Mouse (Mus musculus): ENCODE measurements at regions not wholly inside any gene's neighbourhood (a gene's known extent, or its start where the extent isn't known, plus 50 kb on each side); places are given as distances from the start of the nearest gene placed in this dataset.

DNA sequence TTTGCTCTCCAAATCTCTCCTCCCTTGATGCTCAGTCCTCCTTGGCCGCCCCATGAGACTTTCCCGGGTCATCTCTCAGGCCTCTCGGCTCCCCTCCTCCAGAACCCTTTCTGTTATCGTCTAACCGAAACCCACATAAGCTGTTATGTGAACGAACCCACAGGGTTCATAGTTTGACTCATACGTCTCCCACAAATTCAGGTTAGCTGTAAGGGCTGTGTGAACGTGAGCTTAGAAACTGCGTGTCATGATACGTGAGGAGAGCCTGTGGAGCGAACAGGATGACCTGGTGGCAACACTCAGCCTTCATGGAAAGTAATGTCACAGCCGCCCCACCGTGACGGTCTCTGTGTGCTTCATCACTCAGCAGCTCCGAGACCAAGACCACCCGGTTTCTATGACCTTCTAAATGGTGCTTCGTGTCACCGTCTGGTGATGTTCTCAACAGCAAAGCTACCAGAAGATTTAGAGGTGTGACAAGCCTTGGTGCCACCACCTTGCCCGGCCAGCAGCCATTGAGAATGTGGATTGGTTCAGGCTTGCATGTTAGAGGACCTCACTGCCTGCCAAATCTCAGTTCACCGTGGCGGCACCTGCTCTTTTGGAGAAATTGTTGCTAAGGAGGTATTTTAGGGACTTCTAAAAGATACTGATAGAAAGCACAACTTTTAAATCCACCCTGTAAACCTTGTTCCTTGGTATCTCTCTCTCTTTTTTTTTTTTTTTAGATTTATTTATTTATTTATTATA is 107.4 kb downstream of the Ets2 start:
- DNase-seq = no peak

DNA sequence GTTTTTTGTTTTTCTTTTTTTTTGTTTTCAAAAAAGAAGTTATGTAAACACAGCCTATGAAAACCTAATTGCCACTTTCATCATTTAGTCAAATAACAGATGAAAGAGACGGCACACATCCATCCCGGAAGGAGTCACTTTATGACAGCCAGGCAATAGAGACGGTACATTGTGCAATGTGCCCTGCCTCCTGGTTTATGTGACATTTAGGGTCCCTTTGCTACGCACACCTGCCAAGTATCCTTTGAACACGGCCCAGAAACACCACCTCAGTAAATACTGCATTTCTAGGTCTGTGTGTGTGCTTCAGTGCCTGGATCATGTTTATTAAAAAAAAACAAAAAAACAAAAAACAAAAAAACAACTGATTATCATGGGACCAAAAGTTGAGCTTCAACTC is 104.6 kb downstream of the Ets2 start:
- DNase-seq = no peak

DNA sequence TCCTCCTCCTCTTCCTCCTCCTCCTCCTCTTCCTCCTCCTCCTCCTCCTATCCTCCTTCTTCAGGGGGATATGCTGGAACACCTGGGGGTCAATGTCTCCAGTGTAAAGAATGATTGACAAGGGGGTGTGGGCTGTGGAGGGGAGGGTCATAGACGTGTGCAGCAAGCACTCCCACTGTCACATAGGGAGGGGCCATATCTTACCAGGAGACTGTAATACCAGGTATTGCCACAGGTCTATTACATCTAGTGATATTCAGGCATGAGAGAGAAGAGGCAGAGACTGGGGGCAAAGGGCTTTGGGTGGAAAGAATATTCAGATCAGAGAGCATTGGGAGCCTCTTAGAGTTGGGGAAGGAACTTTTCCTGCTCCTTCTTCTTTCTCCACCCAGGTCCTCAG is 102.3 kb downstream of the Ets2 start:
- no peak for DNase-seq

DNA sequence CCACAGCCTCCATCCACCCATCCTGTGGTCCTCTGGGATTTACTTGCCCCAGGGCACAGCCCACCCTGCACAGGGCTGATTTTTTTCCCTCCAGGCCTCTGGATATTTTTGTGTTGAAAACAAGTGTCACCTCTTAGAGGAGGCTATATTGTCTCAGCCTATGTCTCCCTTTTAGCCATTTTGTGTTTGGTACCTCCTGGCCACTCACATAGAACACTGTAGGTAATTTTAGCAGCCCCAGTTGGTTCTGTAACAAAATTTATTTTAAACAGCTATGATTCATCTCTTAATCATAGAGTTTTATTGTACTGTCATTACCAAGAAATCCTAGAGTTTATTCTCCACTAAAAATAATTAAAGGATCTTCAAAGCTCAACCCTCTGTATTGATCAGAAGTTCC is 100.8 kb downstream of the Ets2 start:
- DNase-seq = no peak

DNA sequence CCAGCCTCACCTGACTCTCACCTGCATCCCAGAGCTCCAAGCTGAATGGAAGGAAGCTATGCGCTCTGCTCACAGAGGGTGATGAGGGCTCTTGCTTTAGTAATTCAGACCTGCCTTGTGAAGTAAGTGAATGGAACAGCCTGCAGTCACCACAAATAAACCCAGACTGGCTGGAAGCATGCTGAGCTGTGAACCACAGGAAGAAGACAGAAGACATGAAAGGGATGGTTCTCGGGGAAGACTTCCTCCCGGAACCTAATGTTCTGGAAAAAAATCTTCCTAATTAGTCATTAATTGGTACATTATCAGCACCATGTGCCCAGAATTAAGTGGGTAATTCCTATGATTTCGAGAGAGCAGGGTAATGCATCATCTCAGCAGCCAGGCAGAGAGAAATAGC is 100.3 kb downstream of the Ets2 start:
- DNase-seq = peak; percentile 43

DNA sequence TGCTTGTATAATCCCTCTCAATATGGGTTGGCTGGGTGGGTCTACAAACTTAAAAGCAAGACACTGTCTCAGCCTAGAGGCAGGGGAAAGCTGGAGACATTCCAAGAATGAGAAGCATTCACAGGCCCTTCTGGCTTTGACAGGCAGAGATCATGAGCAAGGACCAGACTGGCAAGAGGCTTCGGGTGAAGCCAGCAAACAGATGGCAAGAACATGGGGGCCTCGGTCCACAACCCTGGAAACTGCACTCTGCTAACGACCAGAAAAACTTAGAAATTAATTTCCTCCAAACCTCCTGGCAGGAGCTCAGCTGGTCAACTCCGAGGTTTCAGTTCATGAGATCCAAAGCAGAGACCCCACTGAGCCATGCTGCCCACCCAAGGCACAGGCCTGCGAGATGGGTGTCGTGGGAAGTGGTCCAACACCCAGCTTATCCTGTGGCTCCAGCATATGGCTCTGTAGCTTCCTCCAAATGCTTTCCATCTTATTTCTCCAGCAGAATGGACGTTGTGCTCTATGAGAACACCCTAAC is 99.1 kb downstream of the Ets2 start:
- peak; percentile 88 for DNase-seq

DNA sequence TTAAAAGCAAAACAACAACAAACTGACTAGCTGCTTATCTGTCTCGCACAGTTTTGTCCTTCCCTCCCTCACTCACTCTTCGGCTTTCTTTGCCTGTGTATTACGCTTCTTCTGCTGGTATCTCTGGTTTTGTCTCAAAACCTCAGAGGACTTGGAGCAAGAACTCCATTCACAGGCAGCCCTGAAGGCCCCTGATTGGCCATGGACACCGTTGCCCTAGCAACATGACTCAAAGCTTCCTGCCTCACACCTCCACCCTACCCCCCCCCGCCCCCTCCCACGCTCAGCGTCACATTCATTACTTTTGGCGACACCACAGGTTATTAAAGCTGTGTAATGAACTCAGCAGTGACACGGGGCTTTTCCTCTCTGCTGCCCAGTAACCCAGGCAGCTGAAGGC is 96.7 kb downstream of the Ets2 start:
- no peak for DNase-seq

DNA sequence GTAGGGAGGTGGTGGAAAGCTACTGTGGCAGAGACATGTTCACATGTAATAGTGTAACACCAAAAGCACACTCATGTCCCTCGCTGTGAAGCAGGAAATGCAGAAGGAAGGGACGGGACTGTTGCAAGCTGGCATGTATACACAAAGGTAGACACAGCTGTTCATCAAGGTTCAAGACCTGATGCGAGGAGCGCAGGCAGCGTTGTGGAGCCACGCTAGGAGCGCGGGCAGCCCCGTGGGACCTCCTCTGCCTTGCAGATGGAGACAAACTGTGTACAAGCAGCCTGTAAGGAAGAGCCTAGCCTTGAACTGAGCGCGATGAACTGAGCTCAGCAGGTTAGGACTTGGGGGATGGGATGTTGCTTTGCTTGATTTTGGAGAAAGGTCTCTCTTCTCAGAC is 96.2 kb downstream of the Ets2 start:
- DNase-seq = no peak

DNA sequence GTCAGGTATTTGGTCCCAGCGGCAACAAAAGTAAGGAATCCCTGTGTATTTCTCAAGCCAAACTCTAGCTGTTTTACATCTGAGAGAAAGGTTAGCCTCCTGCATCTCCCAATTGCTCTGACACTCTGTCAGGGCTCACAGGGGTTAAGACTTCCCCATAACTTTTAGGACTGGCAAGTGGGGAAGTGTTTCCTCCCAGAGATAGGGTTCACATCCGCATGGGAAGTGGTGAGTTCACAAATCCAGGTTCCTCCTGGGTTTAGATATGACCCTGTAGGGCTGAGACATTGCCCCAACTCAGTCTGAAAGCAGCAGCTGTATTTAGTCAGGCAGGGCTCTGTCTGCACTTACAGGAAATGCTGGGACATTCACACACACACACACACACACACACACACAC is 95.3 kb downstream of the Ets2 start:
- no peak for DNase-seq

DNA sequence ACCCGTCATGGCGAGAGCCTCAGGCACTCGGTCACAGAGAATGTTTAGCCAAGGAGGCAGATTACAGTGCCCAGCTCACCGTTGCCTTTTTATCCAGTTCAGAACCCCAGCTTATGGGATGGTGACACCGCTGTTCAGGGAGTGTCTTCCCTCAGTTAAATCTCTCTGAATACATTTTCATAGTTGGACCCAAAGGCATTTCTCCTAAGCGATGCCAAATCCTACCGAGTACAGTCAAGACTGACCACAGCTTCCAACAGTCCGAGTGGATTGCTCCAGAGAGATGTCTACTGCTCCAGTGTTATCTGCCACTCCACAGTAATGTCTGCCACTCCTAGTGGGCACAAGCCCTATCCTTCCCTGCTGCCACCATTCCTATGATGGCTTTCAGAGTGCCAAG is 93.0 kb downstream of the Ets2 start:
- no peak for DNase-seq

DNA sequence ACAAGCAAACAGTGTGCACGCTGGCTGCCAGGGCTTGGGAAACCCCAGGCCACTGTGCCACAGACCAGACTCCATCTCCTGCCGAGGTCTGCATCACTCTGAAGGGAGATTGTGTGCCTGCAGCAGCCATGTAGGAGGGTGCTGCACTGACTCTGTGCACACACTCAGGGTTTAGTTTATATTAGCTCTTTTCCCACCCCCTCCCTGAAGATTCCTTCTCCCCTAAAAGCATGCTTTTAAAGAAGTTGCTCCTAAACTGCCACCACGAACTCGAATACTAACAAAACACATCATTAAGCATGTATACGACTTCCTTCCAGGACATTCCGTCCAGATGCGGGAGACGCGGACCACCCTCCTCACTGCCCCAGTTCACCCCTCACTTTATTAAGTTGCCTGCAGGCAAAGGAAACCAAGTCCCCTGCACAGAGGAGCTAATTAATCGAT is 92.4 kb downstream of the Ets2 start:
- no peak for DNase-seq

DNA sequence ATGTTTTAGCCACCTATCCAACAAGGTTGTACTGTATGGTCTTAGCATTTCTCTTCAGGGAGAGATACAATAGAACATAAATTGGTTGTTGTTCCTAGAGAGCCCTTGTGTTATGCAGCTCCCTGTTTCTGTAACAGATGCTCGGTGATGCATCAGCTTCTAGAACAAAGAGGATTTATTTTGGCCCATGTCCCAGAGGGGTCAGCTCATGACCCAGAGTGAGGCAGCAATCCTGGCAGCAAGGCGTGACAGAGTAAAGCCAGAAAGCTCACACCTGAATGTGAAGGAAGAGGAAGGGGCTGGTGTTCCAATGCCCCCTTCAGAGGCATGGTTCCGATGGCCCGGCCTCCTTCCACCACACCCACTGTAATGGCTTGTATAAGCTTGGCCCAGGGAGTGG is 88.8 kb downstream of the Ets2 start:
- DNase-seq = no peak

DNA sequence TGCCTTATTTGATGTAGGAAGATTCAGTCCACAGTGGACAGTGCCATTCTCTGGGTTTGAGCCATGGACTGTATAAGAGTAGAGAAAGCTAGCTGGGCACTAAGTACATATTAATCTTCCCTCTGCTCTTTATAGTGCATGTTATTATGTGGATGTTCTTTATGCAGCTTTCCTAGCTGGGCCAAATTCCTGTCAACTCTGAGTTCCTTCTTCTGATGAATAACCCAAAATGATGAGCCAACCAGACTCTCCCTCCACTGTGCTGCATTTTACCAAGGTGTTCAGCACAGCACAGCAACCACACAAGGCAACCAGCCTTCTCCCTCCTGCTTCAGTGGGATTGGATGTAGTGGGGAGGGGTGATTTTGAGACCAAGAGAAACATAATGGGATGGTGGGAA is 87.7 kb downstream of the Ets2 start:
- DNase-seq = no peak

DNA sequence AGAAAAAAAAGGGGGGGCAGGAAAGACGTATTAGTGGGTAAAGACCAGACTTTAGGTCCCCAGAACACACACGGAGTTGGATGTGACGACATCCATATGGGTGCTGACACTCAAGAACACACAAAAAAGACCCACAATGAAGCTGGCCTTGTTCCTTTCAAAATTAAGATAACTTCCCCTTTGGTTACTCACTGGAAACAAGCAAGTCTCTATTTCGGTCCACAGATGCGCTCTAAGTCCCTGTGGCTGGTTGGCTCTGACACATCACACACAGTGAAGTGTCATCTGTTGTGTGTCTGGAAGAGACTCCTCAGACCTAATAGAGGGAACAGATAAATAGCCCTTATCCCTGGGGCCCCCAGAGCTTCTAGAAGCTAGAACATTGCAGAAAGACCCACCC is 79.8 kb downstream of the Ets2 start:
- no peak for DNase-seq

DNA sequence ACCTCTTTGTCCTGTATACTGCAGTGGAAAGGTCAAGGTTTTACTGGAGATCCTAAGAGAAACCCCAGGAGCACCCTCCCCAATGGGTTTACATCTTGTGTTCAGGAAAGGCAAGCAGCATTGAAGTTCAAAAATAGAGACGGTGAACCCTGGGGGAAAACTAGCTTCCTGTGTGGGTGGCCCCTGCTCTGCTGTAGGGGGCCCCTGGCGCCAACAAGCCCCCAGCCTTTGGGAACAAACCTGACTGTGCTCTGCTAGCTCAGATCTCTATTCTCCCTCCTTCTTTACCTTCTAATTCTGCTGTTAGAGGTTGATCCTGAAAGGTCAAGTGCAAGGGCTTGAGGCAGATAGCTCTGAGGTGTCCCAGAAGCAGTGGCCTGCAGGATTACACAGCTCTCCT is 78.6 kb downstream of the Ets2 start:
- DNase-seq = no peak

DNA sequence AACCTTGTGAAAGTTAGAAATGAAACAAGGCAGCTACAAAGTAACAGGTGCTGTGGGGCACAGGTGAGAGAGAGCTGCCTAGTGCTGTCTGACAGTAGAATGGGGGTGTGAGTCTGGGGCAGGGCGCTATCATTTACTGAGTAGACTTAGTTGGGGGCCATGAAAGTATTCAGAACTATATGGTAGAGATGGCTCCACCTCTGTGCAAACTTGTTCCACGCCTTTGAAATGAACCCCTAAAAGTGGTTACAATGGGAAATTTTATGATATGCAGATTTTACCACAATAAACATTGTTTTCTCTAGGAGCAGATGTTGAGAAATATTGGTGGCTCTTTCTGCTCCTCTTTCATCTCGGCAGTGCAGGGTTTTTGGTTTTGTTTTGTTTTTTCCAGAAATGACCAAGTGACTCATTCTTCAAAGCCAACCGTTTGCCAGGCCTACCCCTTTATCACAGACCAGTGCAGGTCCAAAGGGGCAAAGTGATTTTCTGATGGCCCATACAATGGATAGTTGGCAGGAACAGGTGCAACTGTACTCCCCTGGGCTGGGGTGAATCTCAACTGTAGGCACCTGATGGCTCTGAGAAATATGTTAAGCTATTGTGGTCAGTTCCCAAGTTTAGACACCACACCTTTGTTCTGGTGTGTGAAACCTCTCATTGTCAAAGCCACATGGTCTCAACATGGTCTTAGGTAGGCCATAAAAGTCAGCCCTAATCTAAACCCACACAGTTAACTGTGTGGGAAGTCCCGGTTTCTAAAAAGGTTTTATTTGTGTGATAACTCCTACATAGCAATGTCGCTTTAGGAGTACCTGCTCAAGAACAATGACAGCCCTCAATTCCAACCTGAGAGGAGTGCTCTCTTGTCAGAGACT is 77.2 kb downstream of the Ets2 start:
- DNase-seq = no peak

DNA sequence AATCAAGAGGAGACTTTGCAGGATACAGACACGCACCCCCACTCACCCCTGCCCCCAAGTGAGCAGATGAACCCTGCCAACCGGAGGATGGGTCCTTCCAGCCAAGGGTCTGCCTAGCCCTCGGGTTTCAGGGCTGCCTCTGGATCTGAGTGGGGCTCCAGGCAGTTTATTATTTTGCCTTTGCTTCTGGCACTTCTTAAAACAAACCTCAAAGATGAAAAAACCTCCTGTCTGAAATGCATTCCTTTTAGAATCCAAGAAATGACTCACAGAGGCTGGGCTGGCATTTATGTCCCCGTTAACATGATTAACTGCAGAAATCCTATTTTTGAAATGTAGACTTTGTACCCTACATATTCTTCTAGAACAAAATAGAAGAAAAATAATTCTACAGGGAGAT is 76.3 kb downstream of the Ets2 start:
- DNase-seq = no peak

DNA sequence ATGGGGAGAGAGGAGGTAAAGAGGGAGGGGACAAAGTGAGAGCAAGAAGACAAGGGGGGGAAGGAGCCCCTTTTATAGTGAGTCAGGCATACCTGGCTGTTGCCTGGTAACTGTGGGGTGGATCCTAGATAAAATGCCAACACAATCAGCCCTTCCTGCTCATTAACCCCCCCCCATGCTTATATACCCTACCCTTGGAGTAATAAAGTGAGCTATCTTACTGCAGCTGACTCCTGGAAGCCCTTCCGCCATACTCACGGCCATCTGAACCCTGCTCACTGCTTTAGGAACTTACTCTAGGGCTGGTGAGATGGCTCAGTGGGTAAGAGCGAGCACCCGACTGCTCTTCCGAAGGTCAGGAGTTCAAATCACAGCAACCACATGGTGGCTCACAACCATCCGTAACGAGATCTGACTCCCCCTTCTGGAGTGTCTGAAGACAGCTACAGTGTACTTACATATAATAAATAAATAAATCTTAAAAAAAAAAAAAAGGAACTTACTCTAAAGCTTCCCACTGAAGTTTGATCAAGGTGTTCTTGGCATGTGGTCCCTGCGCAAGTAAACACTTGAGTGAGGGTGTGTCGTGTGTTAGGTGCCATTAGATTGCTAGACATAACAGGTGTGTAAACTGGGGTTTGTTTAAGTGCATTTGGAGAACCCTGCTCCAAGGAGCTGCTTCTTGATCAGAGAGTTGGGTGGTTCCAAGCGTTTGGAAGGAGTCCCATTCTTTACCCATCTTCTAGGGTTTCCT is 74.9 kb downstream of the Ets2 start:
- DNase-seq = no peak

DNA sequence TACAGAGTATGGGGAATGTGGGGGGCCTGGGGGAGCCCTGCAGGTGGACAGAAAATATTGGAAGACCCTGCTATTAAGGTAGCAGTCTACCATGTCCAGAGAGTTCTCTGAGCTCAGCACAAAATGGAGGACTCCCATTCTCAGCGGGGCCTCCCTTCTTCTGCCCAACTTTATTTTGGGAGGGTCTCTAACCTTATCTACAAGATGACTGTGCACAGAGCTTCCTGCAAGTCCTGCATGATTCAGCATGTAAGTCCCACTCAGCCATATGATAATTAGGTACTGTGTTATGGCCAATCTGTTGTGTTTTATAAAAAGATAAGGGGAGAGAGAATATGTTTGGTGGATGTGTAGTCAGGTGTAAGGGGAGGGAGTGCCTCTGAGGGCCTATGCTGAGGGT is 74.1 kb downstream of the Ets2 start:
- DNase-seq = no peak

DNA sequence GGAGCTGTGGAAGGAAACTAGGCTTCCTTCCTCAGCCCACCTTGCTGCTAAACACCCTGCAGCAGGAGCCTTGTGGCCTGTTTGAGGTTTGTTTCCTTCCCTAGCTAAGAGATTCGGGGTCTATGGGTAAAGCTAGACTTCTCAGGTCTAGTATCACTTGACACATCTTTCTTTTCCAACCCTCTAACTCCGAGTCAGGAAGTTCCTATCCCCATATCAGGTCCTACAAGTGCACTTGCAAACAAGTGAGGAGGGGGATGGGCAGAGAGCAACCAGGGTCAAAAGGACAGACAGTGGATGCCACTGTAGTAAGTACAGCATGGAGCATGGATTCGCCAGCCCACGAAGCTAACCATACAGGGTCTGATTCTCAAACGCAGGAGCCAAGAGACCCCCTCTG is 73.5 kb downstream of the Ets2 start:
- no peak for DNase-seq

DNA sequence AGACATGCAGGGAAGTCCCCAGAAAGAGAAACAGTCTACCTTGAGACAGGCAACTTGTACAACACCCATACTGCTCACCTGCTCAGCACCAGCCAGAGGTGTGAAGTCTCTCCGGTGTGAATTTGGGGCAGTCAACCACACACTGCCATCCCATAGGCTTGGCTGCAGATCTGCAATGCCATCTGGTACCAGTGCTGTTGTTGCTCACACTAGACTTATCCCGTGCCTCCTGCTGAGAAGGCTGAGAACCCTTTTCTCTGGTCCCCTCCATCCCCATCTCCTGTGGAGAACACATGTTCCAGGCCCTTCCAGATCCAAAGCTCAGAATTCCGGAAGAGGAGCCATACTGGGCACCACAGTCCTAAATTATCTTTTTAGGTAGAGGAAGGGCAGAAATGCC is 71.3 kb downstream of the Ets2 start:
- DNase-seq = no peak
